Mouse (Mus musculus) gastrocnemius, postnatal 25 days (tissue): ENCODE results near the gene Lcmt1. TPM values are rescaled to one million over a fixed set of nuclear protein-coding genes. Genes with fewer than 3 reads are reported as not detected.

Experiments
- DNase-seq: peaks from one replicate; pipeline ENCODE4 v3.0.0; 2022
- total RNA-seq, 2 experiments: library from RNA; stranded (reverse); gene quantifications; 1 replicate in 1 of 2; 2 replicates in 1 of 2; pipeline ENCODE4 v1.2.3; 2021

Lcmt1 gene
- total RNA-seq, 2 experiments from 2014 or later: 22.9 to 23.9 TPM

GRCm38 (mm10) chr7:123360185-123360584, 9.4 kb upstream of the Lcmt1 start:
- no peak for DNase-seq

- no peak for DNase-seq
Observed at GRCm38 (mm10) chr7:123361229-123361980, 8.2 kb upstream of the Lcmt1 start.

GRCm38 (mm10) chr7:123362806-123363205, 6.8 kb upstream of the Lcmt1 start:
- no peak for DNase-seq

- no peak for DNase-seq
Observed at GRCm38 (mm10) chr7:123363971-123364370, 5.6 kb upstream of the Lcmt1 start.

GRCm38 (mm10) chr7:123365876-123366741, 3.5 kb upstream of the Lcmt1 start:
- no peak for DNase-seq

GRCm38 (mm10) chr7:123366806-123367205, 2.8 kb upstream of the Lcmt1 start:
- no peak for DNase-seq

GRCm38 (mm10) chr7:123367218-123368150, 2.1 kb upstream of the Lcmt1 start:
- no peak for DNase-seq

- no peak for DNase-seq
Observed at GRCm38 (mm10) chr7:123368187-123368586, 1.4 kb upstream of the Lcmt1 start.

GRCm38 (mm10) chr7:123368778-123369746, 522 bp upstream of the Lcmt1 start:
- DNase-seq: peak; percentile 44

GRCm38 (mm10) chr7:123370700-123371099, 1.1 kb downstream of the Lcmt1 start:
- no peak for DNase-seq

GRCm38 (mm10) chr7:123371501-123371900, 1.9 kb downstream of the Lcmt1 start:
- DNase-seq: no peak

- peak; percentile 97 for DNase-seq
Observed at GRCm38 (mm10) chr7:123377443-123378400, 8.1 kb downstream of the Lcmt1 start.

GRCm38 (mm10) chr7:123385693-123386407, 16.3 kb downstream of the Lcmt1 start:
- no peak for DNase-seq

- DNase-seq: no peak
Observed at GRCm38 (mm10) chr7:123389686-123390280, 20.2 kb downstream of the Lcmt1 start.

- DNase-seq: no peak
Observed at GRCm38 (mm10) chr7:123394271-123394670, 24.7 kb downstream of the Lcmt1 start.

- DNase-seq: no peak
Observed at GRCm38 (mm10) chr7:123396900-123397299, 27.3 kb downstream of the Lcmt1 start.

GRCm38 (mm10) chr7:123397369-123397768, 27.8 kb downstream of the Lcmt1 start:
- no peak for DNase-seq

- no peak for DNase-seq
Observed at GRCm38 (mm10) chr7:123397931-123398330, 28.3 kb downstream of the Lcmt1 start.

GRCm38 (mm10) chr7:123398828-123399227, 29.2 kb downstream of the Lcmt1 start:
- DNase-seq: no peak
